Mouse (Mus musculus) megakaryocyte, embryonic 14.5 days (primary cell): ENCODE data around the gene Trp53inp2. TPM values are rescaled to one million over a fixed set of nuclear protein-coding genes. Genes with fewer than 3 reads are reported as not detected.

Experiments used
- H3K27me3 ChIP-seq: replicated peaks from 2 replicates; pipeline ENCODE3; 2012; ENCODE audit warnings: inconsistent platforms
- H3K36me3 ChIP-seq: replicated peaks from 2 replicates; pipeline ENCODE3; 2012; ENCODE audit warnings: low read length, inconsistent platforms, mixed read lengths
- H3K4me1 ChIP-seq: 2 replicates; pipeline ENCODE4 v1.6.1; 2012; ENCODE audit warnings: inconsistent platforms
- H3K4me3 ChIP-seq: replicated peaks from 2 replicates; pipeline ENCODE3; 2012; ENCODE audit warnings: moderate library complexity, mild to moderate bottlenecking, inconsistent platforms
- H3K9me3 ChIP-seq: 2 replicates; pipeline ENCODE4 v1.6.1; 2012; ENCODE audit warnings: inconsistent platforms
- FLI1 ChIP-seq: IDR thresholded peaks from 2 replicates; pipeline ENCODE4 v1.6.1; 2012; ENCODE audit warnings: low read length, inconsistent platforms, mixed read lengths
- GATA1 ChIP-seq: IDR thresholded peaks from 3 replicates; pipeline ENCODE4 v1.6.1; 2012; ENCODE audit warnings: mixed read lengths, low read length, inconsistent platforms, borderline replicate concordance
- polyA plus RNA-seq: library from polyadenylated mRNA; stranded (reverse); fragments of >175 nt; gene quantifications from 2 replicates; pipeline ENCODE4 v1.2.3, GENCODE M21; 2012; ENCODE audit warnings: low replicate concordance; ENCODE audit not compliant: insufficient read depth

Gene Trp53inp2
- polyA plus RNA-seq, 1 experiment = 12.7 TPM

GRCm38 (mm10) chr2:155420911-155421310 lies 40.1 kb downstream of the Trp53inp2 start:
- TF ChIP-seq FLI1 (no peak), GATA1 (no peak)
- no peak overlapping the region for H3K4me3 ChIP-seq
- H3K4me1 ChIP-seq = peaks cover 15% of the 10 kb centered on the region
- no peaks in the 10 kb centered on the region for H3K27me3 ChIP-seq
- H3K9me3 ChIP-seq = no peaks in the 10 kb centered on the region
- H3K36me3 ChIP-seq = peaks cover 75% of the 10 kb centered on the region

- Histone ChIP-seq H3K4me1 (peaks cover 4% of the 10 kb centered on the region; the same call in 1 of the 2 replicates), H3K9me3 (no peaks in the 10 kb centered on the region), H3K36me3 (peaks cover 62% of the 10 kb centered on the region), H3K4me3 (no peak overlapping the region), H3K27me3 (no peaks in the 10 kb centered on the region)
- TF ChIP-seq FLI1 = no peak
- no peak for TF ChIP-seq GATA1
These were observed 55.6 kb downstream of the Trp53inp2 start for GRCm38 (mm10) chr2:155436445-155436844.

Other genes starting within 250 kb of the Trp53inp2 start
- gene Itch, start 247.6 kb upstream of the Trp53inp2 start, polyA plus RNA-seq = 1.2 and 1.4 TPM in 2 replicates
- gene Dynlrb1, start 144.5 kb upstream of the Trp53inp2 start, polyA plus RNA-seq = 10.7 and 187 TPM in 2 replicates
- gene Map1lc3a, start 104.8 kb upstream of the Trp53inp2 start, polyA plus RNA-seq = 47.3 and 56.9 TPM in 2 replicates
- 9.1 and 13.0 TPM in 2 replicates for gene Pigu, start 23.6 kb upstream of the Trp53inp2 start, polyA plus RNA-seq
- gene Ncoa6, start 92.8 kb downstream of the Trp53inp2 start, polyA plus RNA-seq = 8.0 and 12.2 TPM in 2 replicates
- gene Acss2, start 136.9 kb downstream of the Trp53inp2 start, polyA plus RNA-seq = 4.9 and 10.2 TPM in 2 replicates
- 0.60 and 24.0 TPM in 2 replicates for gene Ggt7, start 137.2 kb downstream of the Trp53inp2 start, polyA plus RNA-seq
- gene Gss, start 211.8 kb downstream of the Trp53inp2 start, polyA plus RNA-seq = 7.9 and 8.8 TPM in 2 replicates
- 0.95 TPM in 1 of 2 replicates, not detected in the other for gene Myh7b, start 230.2 kb downstream of the Trp53inp2 start, polyA plus RNA-seq